Mouse (Mus musculus) left cerebral cortex, adult 18-20 months (tissue): ENCODE data around the gene Rmi2. TPM values are rescaled to one million over a fixed set of nuclear protein-coding genes. Genes with fewer than 3 reads are reported as not detected.

Experiments used
- DNase-seq, 2 experiments: peaks; one replicate each; pipeline ENCODE4 v3.0.0; 2021 to 2022; ENCODE audit warnings: low spot score in 2 of 2, mixed read lengths in 1 of 2
- total RNA-seq, 2 experiments: library from RNA; stranded (reverse); gene quantifications; 2 replicates each; pipeline ENCODE4 v1.2.3; 2021

Gene Rmi2
- total RNA-seq, 2 experiments from 2014 or later: 0.16 TPM; not detected in 1

- DNase-seq: no peak
Observed at GRCm38 (mm10) chr16:10915066-10915465, 80.2 kb downstream of the Rmi2 start.

DNA sequence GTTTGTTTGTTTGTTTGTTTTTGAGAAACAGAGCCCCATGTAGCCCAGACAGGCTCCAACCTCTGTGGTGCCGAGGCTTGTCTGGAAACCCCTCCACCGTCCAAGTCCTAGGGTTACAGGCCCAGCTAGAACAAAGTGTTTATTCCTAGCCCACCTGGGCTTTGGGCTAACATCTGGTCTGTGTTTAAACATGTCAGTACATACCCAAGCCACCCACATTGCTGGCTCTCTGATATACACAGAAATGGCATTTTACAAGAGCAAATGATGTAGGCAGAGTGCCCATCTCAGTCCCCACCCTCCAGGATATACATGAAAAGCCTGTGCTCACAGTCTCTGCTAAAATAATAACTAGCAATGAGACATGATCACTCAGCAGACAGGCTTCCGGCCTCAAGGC lies 81.4 kb downstream of the Rmi2 start:
- DNase-seq: no peak

- no peak for DNase-seq
Observed at GRCm38 (mm10) chr16:10919856-10920255, 85.0 kb downstream of the Rmi2 start.

DNA sequence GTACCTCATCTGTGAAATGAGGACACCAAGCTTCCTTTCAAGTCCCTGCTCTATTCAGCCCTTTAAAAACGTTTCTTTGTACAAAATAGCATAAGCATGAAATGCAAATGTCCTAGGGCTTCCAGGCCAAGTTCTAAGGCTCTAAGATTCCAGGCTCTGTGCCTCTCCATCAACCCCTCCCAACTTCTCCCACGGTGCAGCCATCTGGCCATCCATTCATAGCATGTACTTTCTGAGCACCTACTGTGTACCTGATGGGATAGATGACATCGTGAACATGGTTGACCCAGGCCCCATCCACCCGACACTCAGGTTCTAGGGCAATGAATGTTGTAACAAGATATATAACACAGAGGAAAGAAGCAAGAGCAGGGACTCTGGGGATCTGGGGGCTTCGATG lies 88.7 kb downstream of the Rmi2 start:
- no peak for DNase-seq

- no peak for DNase-seq
Observed at GRCm38 (mm10) chr16:10925591-10926180, 90.8 kb downstream of the Rmi2 start.

- DNase-seq: no peak
Observed at GRCm38 (mm10) chr16:10927026-10927425, 92.2 kb downstream of the Rmi2 start.

DNA sequence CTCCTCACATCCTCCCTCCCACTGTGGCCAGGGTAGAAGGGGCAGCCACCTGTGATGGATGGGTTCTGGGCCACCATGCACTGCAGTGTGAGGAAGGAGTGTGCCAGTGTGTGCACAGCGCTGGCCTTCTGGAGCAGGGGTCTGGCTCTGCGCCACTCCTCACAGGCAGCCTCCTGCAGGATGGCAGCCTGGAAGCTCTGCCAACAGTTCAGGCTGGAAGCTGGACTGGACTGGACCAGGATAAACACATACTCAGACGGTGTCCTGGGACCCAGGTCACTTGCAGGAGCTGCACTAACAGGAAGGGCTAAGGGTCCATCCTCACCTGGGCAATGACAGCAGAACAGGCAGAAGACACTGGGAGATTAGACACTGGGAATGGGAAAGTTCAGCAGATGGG lies 98.5 kb downstream of the Rmi2 start:
- no peak for DNase-seq

DNA sequence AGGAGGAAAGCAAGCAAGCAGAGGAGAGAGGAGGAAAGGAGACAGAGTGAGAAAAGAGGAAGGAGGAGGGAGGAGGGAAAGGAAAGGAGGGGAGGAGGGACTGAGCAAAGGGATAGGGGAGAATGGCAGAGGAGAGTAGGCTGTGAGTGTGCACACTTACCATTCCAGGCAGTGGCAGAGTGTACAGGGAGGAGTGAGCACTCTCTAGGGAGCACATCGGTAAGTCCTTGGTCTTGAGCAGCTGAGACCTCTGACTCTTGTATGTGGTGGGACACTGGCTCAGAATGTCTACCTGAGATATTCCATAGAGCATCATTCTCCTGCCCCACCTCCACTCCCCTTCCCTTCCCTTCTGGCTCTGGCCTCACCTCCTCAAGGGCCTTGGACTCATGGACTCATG lies 99.2 kb downstream of the Rmi2 start:
- no peak for DNase-seq

DNA sequence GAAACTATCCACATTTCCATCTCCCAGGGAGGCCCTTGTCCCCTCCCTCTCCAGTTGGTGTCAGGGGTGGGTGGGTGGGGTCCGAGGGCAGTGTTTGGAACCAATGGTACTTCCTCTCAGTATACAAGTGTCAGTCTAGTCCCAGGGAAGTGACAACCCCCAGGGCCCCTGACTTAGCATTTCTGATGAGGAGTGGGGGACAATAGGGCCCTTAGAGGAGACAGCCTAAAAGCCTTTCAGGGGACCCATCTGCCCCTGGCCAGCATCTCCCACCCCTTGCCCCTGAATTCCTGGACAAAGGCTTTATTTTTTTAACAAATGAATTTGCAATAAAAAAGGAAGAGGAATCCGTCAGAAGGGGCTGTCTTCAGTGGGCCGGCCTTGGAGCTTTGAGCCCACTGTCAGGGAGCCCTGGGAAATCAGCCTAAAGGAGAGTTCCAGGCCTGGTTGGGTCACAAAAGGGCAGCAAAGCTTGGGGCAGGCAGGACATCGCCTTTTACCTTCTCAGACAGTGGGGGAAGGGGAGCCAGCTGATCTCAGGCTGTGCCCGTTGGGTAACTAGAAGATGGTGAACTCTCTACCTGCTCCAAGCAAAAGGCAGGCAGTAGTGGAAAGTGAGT lies 102.0 kb downstream of the Rmi2 start:
- no peak for DNase-seq

DNA sequence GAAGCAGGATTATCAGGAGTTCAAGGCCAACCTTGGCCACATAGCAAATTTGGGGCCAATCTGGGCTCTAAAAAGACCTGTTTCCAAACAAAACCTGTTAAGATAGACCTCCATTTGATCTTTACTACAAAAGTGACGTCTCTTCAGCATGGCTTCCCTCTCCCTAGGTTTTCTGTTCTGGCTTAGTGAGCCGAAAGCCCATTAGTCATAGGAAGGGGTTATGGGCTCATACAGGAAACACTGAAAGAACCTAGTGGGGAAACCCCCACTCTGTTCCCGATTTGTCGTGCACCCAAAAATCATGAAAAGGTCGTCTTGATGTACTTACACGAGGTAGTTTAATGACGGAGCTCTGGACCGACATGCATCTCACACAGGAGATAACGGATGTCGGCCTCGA lies 102.6 kb downstream of the Rmi2 start:
- DNase-seq: no peak

GRCm38 (mm10) chr16:10939932-10940331 lies 105.1 kb downstream of the Rmi2 start:
- no peak for DNase-seq

DNA sequence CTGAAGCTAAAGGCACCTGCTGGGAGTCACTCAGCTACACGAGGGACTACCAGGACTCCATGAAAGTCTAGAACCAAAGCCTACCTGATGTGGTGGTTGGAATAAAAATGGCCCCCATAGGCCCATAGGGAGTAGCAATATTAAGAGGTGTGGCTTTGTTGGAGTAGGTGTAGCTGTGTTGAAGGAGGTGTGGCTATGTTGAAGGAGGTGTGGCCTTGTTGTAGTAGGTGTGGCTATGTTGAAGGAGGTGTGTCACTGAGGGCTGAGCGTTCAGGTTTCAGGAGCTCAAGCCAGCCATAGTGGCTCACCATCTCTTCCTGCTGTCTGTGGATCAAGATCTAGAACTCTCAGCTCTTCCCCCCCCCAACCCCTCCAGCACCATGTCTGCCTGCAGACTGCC lies 105.8 kb downstream of the Rmi2 start:
- DNase-seq: no peak

Other genes starting within 250 kb of the Rmi2 start
- 1 to 10 TPM; 1.0 to 1.1 TPM for gene Socs1, start 49.5 kb upstream of the Rmi2 start, total RNA-seq
- gene Tnp2, start 46.4 kb upstream of the Rmi2 start, total RNA-seq: not detected
- not detected for gene Prm3, start 44.1 kb upstream of the Rmi2 start, total RNA-seq
- gene Prm2, start 38.9 kb upstream of the Rmi2 start, total RNA-seq: not detected
- gene Prm1, start 29.2 kb upstream of the Rmi2 start, total RNA-seq: not detected
- gene Gm11172, start 22.1 kb upstream of the Rmi2 start, total RNA-seq: not detected
- 100 to 1,000 TPM; 186 to 194 TPM for gene Snn, start 225.9 kb downstream of the Rmi2 start, total RNA-seq
- gene Litaf, start 231.1 kb downstream of the Rmi2 start, total RNA-seq: 10 to 100 TPM; 11.4 to 12.1 TPM